Mouse (Mus musculus): ENCODE data around the gene Smco3. TPM values are rescaled to one million over a fixed set of nuclear protein-coding genes. Genes with fewer than 3 reads are reported as not detected.

Gene Smco3
- total and polyA plus RNA-seq, 3 experiments: 0.38 TPM; not detected in 2

DNA sequence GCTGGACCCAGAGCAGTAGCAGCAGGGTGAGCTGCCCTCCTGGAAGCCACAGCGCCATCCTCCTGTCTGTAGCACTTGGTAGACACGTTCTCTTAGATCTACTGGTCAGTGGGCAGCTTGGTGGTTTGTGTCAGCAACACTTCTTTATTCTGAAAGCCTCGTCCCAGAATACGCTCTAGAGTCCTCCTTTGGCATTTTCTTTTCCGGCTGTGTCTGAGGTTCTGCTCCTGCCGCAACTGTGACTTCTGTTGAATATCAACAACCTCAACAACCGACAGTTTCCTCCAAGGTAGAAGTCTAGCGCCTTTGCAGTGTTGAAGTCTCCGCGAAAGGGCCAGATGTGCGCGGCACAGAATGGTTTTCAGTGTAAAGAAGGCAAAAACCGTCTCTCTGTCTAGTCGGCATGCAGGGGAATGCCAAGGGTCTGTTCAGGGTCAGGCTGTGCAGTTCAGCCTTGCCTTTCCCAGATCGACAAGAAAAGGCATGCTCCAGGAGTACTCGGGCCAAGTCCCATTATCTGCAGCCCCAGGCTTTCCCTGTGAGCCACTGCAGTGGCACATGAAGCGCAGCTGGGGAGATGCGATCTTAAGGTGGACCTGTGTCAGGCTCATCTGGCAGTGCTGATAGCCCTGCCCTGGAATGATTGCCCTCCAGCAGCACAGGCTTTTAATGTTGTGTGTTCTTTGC, 22.1 kb upstream of the Smco3 start, which contains the start of gene Art4:
Art4 (minus strand) TSS at position 548 of the 687 bp plus-strand sequence.
- Histone ChIP-seq H3K27me3 (ENCODE audit: insufficient read depth, low read length) (no peaks in the 10 kb centered on the region), H3K9me3 (replicated peaks) (no peaks in the 10 kb centered on the region), H3K4me1 (ENCODE audit: insufficient read depth, low read depth, low read length) (peaks cover 71% of the 10 kb centered on the region), H3K4me3 (ENCODE audit: low read depth, low read length) (peak within 1 kb of the TSS; percentile 72), H3K36me3 (replicated peaks) (peaks cover 16% of the 10 kb centered on the region)
- peak; percentile 87 for ATAC-seq (ENCODE audit: extremely low read depth, insufficient number of reproducible peaks, low FRiP score, poor library complexity, severe bottlenecking)
- peak; percentile 92 for TF ChIP-seq GATA2 (IDR thresholded peaks at IDR 0.05; ENCODE audit: borderline replicate concordance, low read depth, low read length)
- TF ChIP-seq TAL1 (conservative IDR thresholded peaks at IDR 0.05; ENCODE audit: low read depth, low read length): peak; percentile 99
- TF ChIP-seq GATA1 (IDR thresholded peaks at IDR 0.05; ENCODE audit: borderline replicate concordance, low read length): no peak
- DNase-seq (ENCODE audit: low spot score): peak; percentile 63

- peak overlapping the region; percentile 69 for H3K4me3 ChIP-seq (ENCODE audit: low read depth, low read length)
- peaks cover 21% of the 10 kb centered on the region for H3K36me3 ChIP-seq (replicated peaks)
- TF ChIP-seq TAL1 (conservative IDR thresholded peaks at IDR 0.05; ENCODE audit: low read depth, low read length): no peak
- TF ChIP-seq GATA1 (IDR thresholded peaks at IDR 0.05; ENCODE audit: borderline replicate concordance, low read length): no peak
- TF ChIP-seq CTCF (IDR thresholded peaks at IDR 0.05; ENCODE audit: low read depth, low read length): peak; percentile 38
- TF ChIP-seq POLR2AphosphoS5 (IDR thresholded peaks at IDR 0.05; ENCODE audit: insufficient replicate concordance, low read depth, low read length): no peak
- H3K4me1 ChIP-seq (ENCODE audit: insufficient read depth, low read depth, low read length): peaks cover 71% of the 10 kb centered on the region
- no peaks in the 10 kb centered on the region for H3K27me3 ChIP-seq (ENCODE audit: insufficient read depth, low read length)
- DNase-seq (ENCODE audit: low spot score): peak; percentile 24
- H3K9me3 ChIP-seq (replicated peaks): no peaks in the 10 kb centered on the region
- ATAC-seq (ENCODE audit: extremely low read depth, insufficient number of reproducible peaks, low FRiP score, poor library complexity, severe bottlenecking): peak; percentile 24
These were observed 20.9 kb upstream of the Smco3 start for GRCm38 (mm10) chr6:136856071-136856636.

DNA sequence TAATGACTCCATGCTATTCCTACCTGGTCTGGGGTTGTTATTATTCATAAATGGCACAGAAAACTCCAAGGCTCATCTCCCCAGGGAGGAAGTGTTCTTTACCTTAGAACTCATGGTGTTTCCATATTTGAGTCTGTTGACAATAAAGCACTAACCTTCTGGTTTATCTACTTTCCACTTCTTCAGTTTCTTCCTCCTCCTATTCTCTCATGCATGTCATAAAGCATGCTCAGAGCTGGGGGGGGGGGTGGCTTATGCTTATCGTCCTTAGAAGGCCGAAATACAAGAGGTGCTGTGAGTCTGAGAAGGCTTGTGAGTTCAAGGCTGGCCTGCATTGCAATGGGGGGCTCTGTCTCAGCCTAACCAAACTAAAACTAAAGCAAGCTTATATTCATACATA, 19.9 kb upstream of the Smco3 start:
- no peak for DNase-seq (ENCODE audit: low spot score)
- TF ChIP-seq GATA1 (IDR thresholded peaks at IDR 0.05; ENCODE audit: borderline replicate concordance, low read length) (no peak), CTCF (IDR thresholded peaks at IDR 0.05; ENCODE audit: low read depth, low read length) (no peak)
- no peaks in the 10 kb centered on the region for H3K27me3 ChIP-seq (ENCODE audit: insufficient read depth, low read length)
- no peaks in the 10 kb centered on the region for H3K9me3 ChIP-seq (replicated peaks)
- peaks cover 65% of the 10 kb centered on the region for H3K4me1 ChIP-seq (ENCODE audit: insufficient read depth, low read depth, low read length)
- peaks cover 28% of the 10 kb centered on the region for H3K36me3 ChIP-seq (replicated peaks)
- no peak for ATAC-seq (ENCODE audit: extremely low read depth, insufficient number of reproducible peaks, low FRiP score, poor library complexity, severe bottlenecking)
- H3K4me3 ChIP-seq (ENCODE audit: low read depth, low read length): peak overlapping the region; percentile 69; the same call in 1 of the 2 replicates

DNA sequence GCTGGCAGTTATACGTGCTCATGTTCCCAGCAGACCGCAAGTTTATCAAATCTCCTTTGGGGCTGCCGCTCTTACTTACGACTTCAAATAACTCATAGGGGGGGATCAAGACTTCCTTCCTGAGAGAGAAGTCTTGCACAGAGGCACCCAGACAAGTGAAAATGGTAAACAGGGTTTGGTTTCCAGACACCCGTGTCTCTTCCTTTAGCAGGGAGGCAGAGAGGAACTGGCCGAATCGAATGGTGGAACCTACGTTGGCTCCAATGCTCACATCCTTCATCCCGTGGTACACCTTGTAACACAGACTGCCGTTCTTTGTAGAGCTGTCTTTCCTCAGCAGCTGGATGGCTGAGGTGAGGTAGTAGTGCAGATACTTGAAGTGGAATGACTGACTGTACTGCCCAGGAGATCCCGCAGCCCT, 19.1 kb upstream of the Smco3 start:
- no peak for DNase-seq (ENCODE audit: low spot score)
- ATAC-seq (ENCODE audit: extremely low read depth, insufficient number of reproducible peaks, low FRiP score, poor library complexity, severe bottlenecking): no peak
- peak overlapping the region; percentile 33; the same call in 1 of the 2 replicates for H3K4me3 ChIP-seq (ENCODE audit: low read depth, low read length)

GRCm38 (mm10) chr6:136852762-136853161, 17.5 kb upstream of the Smco3 start:
- Histone ChIP-seq H3K9me3 (replicated peaks) (no peaks in the 10 kb centered on the region), H3K36me3 (replicated peaks) (peaks cover 51% of the 10 kb centered on the region), H3K27me3 (ENCODE audit: insufficient read depth, low read length) (no peaks in the 10 kb centered on the region), H3K4me1 (ENCODE audit: insufficient read depth, low read depth, low read length) (peaks cover 59% of the 10 kb centered on the region), H3K4me3 (ENCODE audit: low read depth, low read length) (peak overlapping the region; percentile 5; the same call in 1 of the 2 replicates)
- TF ChIP-seq CTCF (IDR thresholded peaks at IDR 0.05; ENCODE audit: low read depth, low read length): no peak
- no peak for ATAC-seq (ENCODE audit: extremely low read depth, insufficient number of reproducible peaks, low FRiP score, poor library complexity, severe bottlenecking)
- no peak for DNase-seq (ENCODE audit: low spot score)

More for the DNA sequence above, 19.1 kb upstream of the Smco3 start:
- Histone ChIP-seq H3K36me3 (replicated peaks) (peaks cover 36% of the 10 kb centered on the region), H3K27me3 (ENCODE audit: insufficient read depth, low read length) (no peaks in the 10 kb centered on the region), H3K9me3 (replicated peaks) (no peaks in the 10 kb centered on the region), H3K4me1 (ENCODE audit: insufficient read depth, low read depth, low read length) (peaks cover 62% of the 10 kb centered on the region)
- TF ChIP-seq TAL1 (conservative IDR thresholded peaks at IDR 0.05; ENCODE audit: low read depth, low read length) (no peak), POLR2AphosphoS5 (IDR thresholded peaks at IDR 0.05; ENCODE audit: insufficient replicate concordance, low read depth, low read length) (no peak), CTCF (IDR thresholded peaks at IDR 0.05; ENCODE audit: low read depth, low read length) (no peak), GATA1 (IDR thresholded peaks at IDR 0.05; ENCODE audit: borderline replicate concordance, low read length) (no peak), GATA2 (IDR thresholded peaks at IDR 0.05; ENCODE audit: borderline replicate concordance, low read depth, low read length) (no peak)

GRCm38 (mm10) chr6:136852348-136852747, 17.1 kb upstream of the Smco3 start:
- no peak overlapping the region for H3K4me3 ChIP-seq (ENCODE audit: low read depth, low read length)
- H3K36me3 ChIP-seq (replicated peaks): peaks cover 55% of the 10 kb centered on the region
- DNase-seq (ENCODE audit: low spot score) (no peak), ATAC-seq (ENCODE audit: extremely low read depth, insufficient number of reproducible peaks, low FRiP score, poor library complexity, severe bottlenecking) (no peak)
- peaks cover 56% of the 10 kb centered on the region for H3K4me1 ChIP-seq (ENCODE audit: insufficient read depth, low read depth, low read length)
- no peak for TF ChIP-seq CTCF (IDR thresholded peaks at IDR 0.05; ENCODE audit: low read depth, low read length)
- TF ChIP-seq TAL1 (conservative IDR thresholded peaks at IDR 0.05; ENCODE audit: low read depth, low read length): no peak
- no peak for TF ChIP-seq GATA1 (IDR thresholded peaks at IDR 0.05; ENCODE audit: borderline replicate concordance, low read length)
- no peak for TF ChIP-seq POLR2AphosphoS5 (IDR thresholded peaks at IDR 0.05; ENCODE audit: insufficient replicate concordance, low read depth, low read length)
- TF ChIP-seq GATA2 (IDR thresholded peaks at IDR 0.05; ENCODE audit: borderline replicate concordance, low read depth, low read length): no peak
- no peaks in the 10 kb centered on the region for H3K9me3 ChIP-seq (replicated peaks)
- H3K27me3 ChIP-seq (ENCODE audit: insufficient read depth, low read length): no peaks in the 10 kb centered on the region

All from G1E (cell line).